Mouse (Mus musculus) bone marrow macrophage, adult 2 months (primary cell): ENCODE results near the gene Cckbr.

Experiments used
- CTCF ChIP-seq: IDR thresholded peaks from 2 replicates; pipeline ENCODE4 v1.5.1; 2012; ENCODE audit warnings: low read depth, mild to moderate bottlenecking, low read length, moderate library complexity
- POLR2A ChIP-seq: IDR thresholded peaks from 2 replicates; pipeline ENCODE4 v1.6.1; 2012; ENCODE audit warnings: mild to moderate bottlenecking, low read depth, low read length, borderline replicate concordance

DNA sequence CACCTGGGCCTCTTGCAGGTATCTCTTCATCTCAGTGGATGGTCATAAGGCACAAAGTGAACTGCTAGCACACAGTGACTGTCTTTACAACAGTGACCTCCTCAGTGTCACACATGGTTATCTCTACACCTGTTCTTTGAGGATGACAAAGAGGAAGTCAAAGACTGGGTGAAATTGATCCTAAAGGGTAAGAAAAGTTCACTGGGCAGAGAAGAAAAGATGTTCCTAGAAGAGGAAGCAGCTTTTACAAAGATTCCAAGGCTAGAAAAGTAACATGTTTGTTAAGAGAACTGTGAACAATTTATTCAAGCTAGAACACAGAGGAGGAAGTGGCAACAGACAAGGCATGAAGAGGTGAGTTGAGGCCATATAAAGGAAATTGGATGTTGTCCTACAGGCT is 29.4 kb upstream of the Cckbr start:
- no peak for TF ChIP-seq CTCF
- TF ChIP-seq POLR2A = no peak
